Mouse (Mus musculus) midbrain, embryonic 12.5 days (tissue): ENCODE results near the gene Ccdc33. TPM values are rescaled to one million over a fixed set of nuclear protein-coding genes. Genes with fewer than 3 reads are reported as not detected.

Source experiments
- ATAC-seq: fragments of 200-750 bp; cut with Nextera tagmentation; 2 replicates; pipeline ENCODE4 v1.8.0; 2017; ENCODE audit warnings: low read depth, moderate TSS enrichment, moderate library complexity; ENCODE audit not compliant: low FRiP score
- H3K27ac ChIP-seq: fragments of 300-500 bp; sonication (generic); replicated peaks from 2 replicates; pipeline ENCODE4 v1.5.1; 2016; ENCODE audit warnings: mild to moderate bottlenecking
- H3K27me3 ChIP-seq: fragments of 300-500 bp; sonication (generic); 2 replicates; pipeline ENCODE4 v1.6.1; 2016; ENCODE audit warnings: mild to moderate bottlenecking
- H3K36me3 ChIP-seq: fragments of 300-500 bp; sonication (generic); 2 replicates; pipeline ENCODE4 v1.6.1; 2016
- H3K4me1 ChIP-seq: fragments of 300-500 bp; sonication (generic); 2 replicates; pipeline ENCODE4 v1.6.1; 2016
- H3K4me2 ChIP-seq: fragments of 300-500 bp; sonication (generic); replicated peaks from 2 replicates; pipeline ENCODE4 v1.6.1; 2016; ENCODE audit warnings: mild to moderate bottlenecking, moderate library complexity
- H3K4me3 ChIP-seq: fragments of 300-500 bp; sonication (generic); 2 replicates; pipeline ENCODE4 v1.5.1; 2016; ENCODE audit warnings: mild to moderate bottlenecking
- H3K9ac ChIP-seq: fragments of 300-500 bp; sonication (generic); replicated peaks from 2 replicates; pipeline ENCODE4 v1.6.1; 2016; ENCODE audit warnings: mild to moderate bottlenecking, moderate library complexity
- H3K9me3 ChIP-seq: fragments of 300-500 bp; sonication (generic); 2 replicates; pipeline ENCODE4 v1.6.1; 2016; ENCODE audit warnings: mild to moderate bottlenecking
- WGBS: fragments of 180-500 bp; shearing (Covaris S2); methylation state at CpG from one replicate; pipeline ENCODE4 v1.1.7; 2016; 5-methylcytosine and 5-hydroxymethylcytosine counted together
- polyA plus RNA-seq: library from polyadenylated mRNA; unstranded; fragments of >200 nt; fragmentation: Nextera tagmentation; extraction: Ambion mirVana; gene quantifications from 2 replicates; pipeline ENCODE4 v1.2.1, GENCODE M21; 2016

Gene Ccdc33
- polyA plus RNA-seq, 1 experiment from 2014 or later, result 0.64 TPM

GRCm38 (mm10) chr9:58085074-58085473, 33.5 kb downstream of the Ccdc33 start:
- WGBS, result 17% methylated on average over 2 of the region's 2 CpGs
- H3K4me1 ChIP-seq, result peaks cover 43% of the 10 kb centered on the region
- no peak overlapping the region for H3K9ac ChIP-seq
- no peaks in the 10 kb centered on the region for H3K9me3 ChIP-seq
- H3K27ac ChIP-seq, result peak overlapping the region; percentile 66
- no peaks in the 10 kb centered on the region for H3K36me3 ChIP-seq
- no peak overlapping the region for H3K4me3 ChIP-seq
- no peak for ATAC-seq
- peaks cover 20% of the 10 kb centered on the region for H3K27me3 ChIP-seq
- H3K4me2 ChIP-seq, result 0 out of 2 replicates have a peak overlapping the region, but pooled peaks have one; percentile 9

- Histone ChIP-seq H3K4me2 (no peak overlapping the region), H3K4me3 (no peak overlapping the region), H3K27me3 (peaks cover 19% of the 10 kb centered on the region), H3K9ac (no peak overlapping the region), H3K36me3 (no peaks in the 10 kb centered on the region), H3K4me1 (peaks cover 43% of the 10 kb centered on the region), H3K9me3 (no peaks in the 10 kb centered on the region), H3K27ac (peak overlapping the region; percentile 66; the same call in 1 of the 2 replicates)
- WGBS, result 19% methylated on average over 8 of the region's 8 CpGs
- no peak for ATAC-seq
Observed at GRCm38 (mm10) chr9:58084586-58084985, 34.0 kb downstream of the Ccdc33 start.

GRCm38 (mm10) chr9:58074561-58074960, 44.1 kb downstream of the Ccdc33 start:
- ATAC-seq, result no peak; the same call in 1 of the 2 replicates
- no peaks in the 10 kb centered on the region for H3K9me3 ChIP-seq
- no peak overlapping the region for H3K9ac ChIP-seq
- 49% methylated on average over 3 of the region's 3 CpGs for WGBS
- peaks cover 9% of the 10 kb centered on the region for H3K27me3 ChIP-seq
- no peak overlapping the region for H3K4me3 ChIP-seq
- H3K27ac ChIP-seq, result peak overlapping the region; percentile 58
- no peaks in the 10 kb centered on the region for H3K36me3 ChIP-seq
- H3K4me1 ChIP-seq, result peaks cover 31% of the 10 kb centered on the region
- no peak overlapping the region for H3K4me2 ChIP-seq

GRCm38 (mm10) chr9:58067546-58067945, 51.1 kb downstream of the Ccdc33 start:
- no peak for ATAC-seq
- H3K4me3 ChIP-seq, result no peak overlapping the region
- H3K36me3 ChIP-seq, result no peaks in the 10 kb centered on the region
- peaks cover 9% of the 10 kb centered on the region; the same call in 1 of the 2 replicates for H3K27me3 ChIP-seq
- WGBS, result 88% methylated on average over 3 of the region's 3 CpGs
- H3K9me3 ChIP-seq, result no peaks in the 10 kb centered on the region
- no peak overlapping the region for H3K4me2 ChIP-seq
- no peak overlapping the region for H3K9ac ChIP-seq
- H3K4me1 ChIP-seq, result peaks cover 63% of the 10 kb centered on the region
- no peak overlapping the region for H3K27ac ChIP-seq

GRCm38 (mm10) chr9:58066731-58067095, 51.9 kb downstream of the Ccdc33 start:
- H3K27me3 ChIP-seq, result peaks cover 9% of the 10 kb centered on the region; the same call in 1 of the 2 replicates
- H3K36me3 ChIP-seq, result no peaks in the 10 kb centered on the region
- 82% methylated on average over 6 of the region's 6 CpGs for WGBS
- ATAC-seq, result no peak
- peak overlapping the region; percentile 78; the same call in 1 of the 2 replicates for H3K27ac ChIP-seq
- no peak overlapping the region for H3K9ac ChIP-seq
- H3K4me1 ChIP-seq, result peaks cover 61% of the 10 kb centered on the region
- no peak overlapping the region for H3K4me3 ChIP-seq
- no peaks in the 10 kb centered on the region for H3K9me3 ChIP-seq
- no peak overlapping the region for H3K4me2 ChIP-seq

GRCm38 (mm10) chr9:58065977-58066730, 52.5 kb downstream of the Ccdc33 start:
- ATAC-seq, result peak; percentile 35; the same call in 1 of the 2 replicates
- H3K4me2 ChIP-seq, result no peak overlapping the region
- H3K36me3 ChIP-seq, result no peaks in the 10 kb centered on the region
- WGBS, result 78% methylated on average over 6 of the region's 6 CpGs
- H3K27ac ChIP-seq, result peak overlapping the region; percentile 78
- no peaks in the 10 kb centered on the region for H3K9me3 ChIP-seq
- no peak overlapping the region for H3K9ac ChIP-seq
- H3K4me1 ChIP-seq, result peaks cover 61% of the 10 kb centered on the region
- H3K4me3 ChIP-seq, result no peak overlapping the region
- peaks cover 14% of the 10 kb centered on the region for H3K27me3 ChIP-seq

- no peak overlapping the region for H3K9ac ChIP-seq
- no peaks in the 10 kb centered on the region for H3K9me3 ChIP-seq
- peaks cover 14% of the 10 kb centered on the region for H3K27me3 ChIP-seq
- H3K4me1 ChIP-seq, result peaks cover 64% of the 10 kb centered on the region
- H3K36me3 ChIP-seq, result no peaks in the 10 kb centered on the region
- H3K4me2 ChIP-seq, result no peak overlapping the region
- WGBS, result 20% methylated on average over 6 of the region's 6 CpGs
- peak; percentile 53 for ATAC-seq
- no peak overlapping the region for H3K4me3 ChIP-seq
- peak overlapping the region; percentile 78 for H3K27ac ChIP-seq
Observed at GRCm38 (mm10) chr9:58065532-58065931, 53.1 kb downstream of the Ccdc33 start.

GRCm38 (mm10) chr9:58063531-58063930, 55.1 kb downstream of the Ccdc33 start, which contains the start of gene Stra6:
Stra6 (plus strand) TSS chr9:58063788.
- H3K9me3 ChIP-seq, result no peaks in the 10 kb centered on the region
- H3K9ac ChIP-seq, result no peak within 1 kb of the TSS
- H3K4me1 ChIP-seq, result peaks cover 74% of the 10 kb centered on the region
- 41% methylated on average over 3 of the region's 3 CpGs for WGBS
- H3K27ac ChIP-seq, result peak within 1 kb of the TSS; percentile 78
- no peak within 1 kb of the TSS for H3K4me3 ChIP-seq
- no peaks in the 10 kb centered on the region for H3K36me3 ChIP-seq
- H3K27me3 ChIP-seq, result peaks cover 10% of the 10 kb centered on the region
- ATAC-seq, result no peak
- no peak within 1 kb of the TSS for H3K4me2 ChIP-seq

GRCm38 (mm10) chr9:58060677-58061667, 57.7 kb downstream of the Ccdc33 start:
- Histone ChIP-seq H3K9ac (no peak overlapping the region), H3K4me3 (no peak overlapping the region), H3K9me3 (no peaks in the 10 kb centered on the region), H3K4me2 (0 out of 2 replicates have a peak overlapping the region, but pooled peaks have one; percentile 9), H3K27ac (peak overlapping the region; percentile 88), H3K4me1 (peaks cover 58% of the 10 kb centered on the region), H3K36me3 (no peaks in the 10 kb centered on the region), H3K27me3 (peaks cover 23% of the 10 kb centered on the region)
- WGBS, result 7% methylated on average over 23 of the region's 23 CpGs
- peak; percentile 78 for ATAC-seq

- Histone ChIP-seq H3K9ac (no peak overlapping the region), H3K4me2 (no peak overlapping the region), H3K27me3 (peaks cover 32% of the 10 kb centered on the region), H3K9me3 (no peaks in the 10 kb centered on the region), H3K4me3 (no peak overlapping the region), H3K36me3 (no peaks in the 10 kb centered on the region), H3K4me1 (peaks cover 55% of the 10 kb centered on the region), H3K27ac (peak overlapping the region; percentile 88)
- 39% methylated on average over 1 of the region's 1 CpGs for WGBS
- no peak for ATAC-seq
Observed at GRCm38 (mm10) chr9:58059920-58060319, 58.7 kb downstream of the Ccdc33 start.

GRCm38 (mm10) chr9:58055666-58056065, 63.0 kb downstream of the Ccdc33 start:
- Histone ChIP-seq H3K27ac (peak overlapping the region; percentile 39; the same call in 1 of the 2 replicates), H3K4me1 (peaks cover 48% of the 10 kb centered on the region), H3K27me3 (peaks cover 42% of the 10 kb centered on the region), H3K36me3 (no peaks in the 10 kb centered on the region), H3K4me3 (no peak overlapping the region), H3K9ac (no peak overlapping the region), H3K4me2 (no peak overlapping the region), H3K9me3 (no peaks in the 10 kb centered on the region)
- ATAC-seq, result no peak
- WGBS, result 81% methylated on average over 5 of the region's 5 CpGs
